Mouse (Mus musculus) T-helper 17 cell (primary cell): ENCODE measurements at regions not wholly inside any gene's neighbourhood (a gene's known extent, or its start where the extent isn't known, plus 50 kb on each side); places are given as distances from the start of the nearest gene placed in this dataset.

Experiments used
- in situ Hi-C, 2 experiments: fragments of 300-600 bp; cut with MboI, MseI; formaldehyde crosslinking; loops; 1 replicate in 1 of 2; 2 replicates in 1 of 2; pipeline ENCODE4 v1.15.1; 2025; ENCODE audit warnings: high pct_unique_total_duplicates in 2 of 2

DNA sequence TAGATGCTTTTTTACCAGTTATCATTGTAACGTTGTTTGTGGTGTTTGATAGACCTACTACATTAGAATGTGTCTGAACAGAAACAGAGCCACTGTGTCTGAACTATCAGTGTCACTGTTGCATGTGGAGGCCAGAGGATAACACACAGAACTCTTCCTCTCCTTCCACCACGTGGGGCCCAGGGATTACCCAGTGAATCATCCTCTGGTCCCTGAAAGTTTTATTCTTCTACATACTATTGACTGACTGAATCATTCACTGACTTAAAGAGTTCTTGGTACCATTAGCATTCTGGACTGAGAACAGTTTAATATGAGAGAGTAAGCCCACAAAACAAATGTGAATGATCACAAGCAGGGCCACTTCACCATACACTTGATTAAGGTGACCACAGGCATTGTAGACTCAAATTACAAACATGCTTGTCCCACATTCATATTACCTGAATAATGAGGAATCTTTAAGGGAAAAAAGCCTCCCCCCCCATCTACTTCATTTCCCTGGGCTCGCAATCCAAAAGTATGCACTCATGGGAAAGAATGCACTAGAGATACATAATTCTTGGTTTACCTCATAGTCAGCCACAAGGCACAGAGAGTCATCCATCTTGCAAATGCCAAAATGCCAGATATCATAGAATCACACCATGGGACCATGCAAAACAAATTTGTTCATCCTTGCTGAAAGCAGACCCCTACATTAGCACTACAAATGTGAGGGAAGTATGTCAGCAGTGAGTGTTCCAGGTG is 68.1 kb upstream of the Tnfsf11 start:
- in situ Hi-C loops = no loop called here

DNA sequence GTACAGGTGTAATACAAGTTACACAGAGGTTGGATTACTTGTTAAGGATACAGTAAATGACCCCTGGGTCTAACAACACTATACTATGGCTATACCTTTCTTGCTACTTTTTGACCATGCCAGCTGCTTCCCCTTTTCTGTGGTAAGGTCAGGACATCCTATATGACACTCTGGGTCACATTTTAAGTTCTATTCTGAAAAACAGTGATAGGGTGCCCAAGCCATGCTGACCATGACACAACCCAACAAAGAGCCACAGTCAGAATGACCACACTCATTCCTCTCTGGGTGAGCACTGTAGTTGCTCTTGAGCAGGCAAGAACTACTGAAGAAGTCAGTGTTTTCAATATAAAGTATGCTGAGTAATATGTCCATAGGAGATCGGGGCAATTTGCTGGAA is 64.3 kb upstream of the Tnfsf11 start:
- in situ Hi-C loops = no loop called here

DNA sequence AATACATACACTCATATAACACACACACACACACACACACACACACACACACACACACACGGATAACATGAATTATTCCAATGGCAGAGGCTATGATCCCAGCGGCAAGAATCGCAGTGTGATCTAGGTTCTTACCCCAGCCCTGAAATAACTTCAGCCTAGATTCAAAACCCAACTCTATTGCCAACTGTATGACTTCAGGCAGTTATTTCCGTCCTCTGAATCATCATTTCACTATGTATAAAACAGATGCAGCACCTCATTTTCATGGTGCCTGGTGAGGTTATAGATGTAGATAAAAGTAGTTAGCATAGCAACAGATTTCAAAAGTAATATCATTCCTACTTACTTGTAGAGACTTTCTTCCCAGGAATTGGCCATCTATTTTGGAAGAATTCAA is 61.0 kb upstream of the Tnfsf11 start:
- in situ Hi-C loops = loop anchor here in 1 of 2 experiments (5.0 kb wide), 1 partner anchor 103 kb away; no protein-coding TSS in a partner anchor

DNA sequence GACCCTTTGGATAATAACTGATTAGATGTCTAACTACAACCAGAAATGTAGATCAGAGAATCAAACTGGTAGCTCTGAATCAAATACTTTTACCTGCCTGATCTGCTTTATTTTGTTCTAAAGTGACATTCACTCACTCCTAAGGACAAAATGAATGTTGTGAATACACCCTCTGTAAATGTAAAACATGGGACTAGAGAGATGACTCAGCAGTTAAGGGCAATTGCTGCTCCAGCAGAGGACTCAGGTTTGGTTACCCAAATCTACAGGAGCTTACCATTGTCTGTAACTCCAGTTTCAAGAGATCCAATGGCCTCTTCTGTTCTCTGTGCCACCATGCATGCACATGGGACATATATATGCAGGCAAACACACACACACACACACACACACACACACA is 57.0 kb upstream of the Tnfsf11 start:
- in situ Hi-C loops = loop anchor here in 1 of 2 experiments (5.0 kb wide), 2 partner anchors 38 to 107 kb away; no protein-coding TSS in a partner anchor

DNA sequence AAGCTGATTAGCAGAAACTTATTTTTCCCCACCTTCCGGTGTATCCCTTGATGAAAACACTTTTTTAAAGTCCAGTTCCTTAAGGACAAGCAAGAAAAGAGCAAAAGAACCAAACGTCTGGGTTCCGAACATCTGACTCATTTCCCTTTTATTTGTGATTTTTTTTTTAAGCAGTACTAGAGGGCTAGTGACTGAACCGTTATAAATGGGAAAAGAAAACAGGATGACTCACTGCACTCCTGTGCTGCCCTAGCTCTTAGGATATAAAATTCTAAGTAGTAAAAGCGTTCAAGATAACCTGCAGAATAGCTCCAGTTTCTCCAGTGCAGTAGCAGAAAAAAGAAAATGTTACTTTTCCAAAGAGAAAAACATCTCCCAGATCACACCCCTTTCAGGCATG is 55.3 kb upstream of the Tnfsf11 start:
- in situ Hi-C loops = loop anchor here in 1 of 2 experiments (5.0 kb wide), 1 partner anchor 36 kb away; no protein-coding TSS in a partner anchor
